Mouse (Mus musculus) MEL (cell line): ENCODE measurements at regions not wholly inside any gene's neighbourhood (a gene's known extent, or its start where the extent isn't known, plus 50 kb on each side); places are given as distances from the start of the nearest gene placed in this dataset.

Source experiments
- DNase-seq: peaks from one replicate; pipeline ENCODE4 v3.0.0; 2011; ENCODE audit warnings: low read depth, low spot score
- H3K27ac ChIP-seq: 2 replicates; pipeline ENCODE4 v1.5.1; 2012; ENCODE audit warnings: low read depth, mild to moderate bottlenecking, control low read depth, low read length, moderate library complexity; ENCODE audit not compliant: control insufficient read depth
- H3K27me3 ChIP-seq, 2 experiments: fragments of 150-350 bp in 1 of 2; sonication (generic) in 1 of 2; 2 replicates each; pipeline ENCODE4 v1.6.1; 2012; ENCODE audit warnings: low read length in 2 of 2, mild to moderate bottlenecking in 2 of 2, improper control_type of control experiment in 1 of 2, moderate library complexity in 1 of 2; ENCODE audit not compliant: insufficient read depth in 2 of 2, control insufficient read depth in 1 of 2
- H3K36me3 ChIP-seq, 2 experiments: 2 replicates each; pipeline ENCODE4 v1.6.1; 2012 to 2014; ENCODE audit warnings: low read length in 2 of 2, improper control_type of control experiment in 1 of 2, inconsistent platforms in 1 of 2, mild to moderate bottlenecking in 1 of 2; ENCODE audit not compliant: insufficient read depth in 2 of 2, control insufficient read depth in 1 of 2
- H3K4me1 ChIP-seq, 2 experiments: fragments of 150-350 bp in 1 of 2; sonication (generic) in 1 of 2; 2 replicates each; pipeline ENCODE4 v1.6.1; 2012; ENCODE audit warnings: low read length in 2 of 2, improper control_type of control experiment in 1 of 2, mild to moderate bottlenecking in 1 of 2; ENCODE audit not compliant: insufficient read depth in 2 of 2, control insufficient read depth in 1 of 2
- H3K4me3 ChIP-seq, 2 experiments: fragments of 150-350 bp in 1 of 2; sonication (generic) in 1 of 2; 2 replicates each; pipeline ENCODE4 v1.5.1; 2012; ENCODE audit warnings: low read depth in 2 of 2, low read length in 2 of 2, mild to moderate bottlenecking in 2 of 2, moderate library complexity in 2 of 2, control low read depth in 1 of 2, improper control_type of control experiment in 1 of 2; ENCODE audit not compliant: control insufficient read depth in 1 of 2, insufficient read depth in 1 of 2
- H3K79me2 ChIP-seq: 2 replicates; pipeline ENCODE4 v1.6.1; 2012; ENCODE audit warnings: mild to moderate bottlenecking, low read length, moderate library complexity; ENCODE audit not compliant: control insufficient read depth, poor library complexity, insufficient read depth
- H3K9ac ChIP-seq: 2 replicates; pipeline ENCODE4 v1.6.1; 2012; ENCODE audit warnings: low read depth, mild to moderate bottlenecking, control low read depth, low read length, moderate library complexity; ENCODE audit not compliant: control insufficient read depth, poor library complexity, severe bottlenecking
- H3K9me3 ChIP-seq: fragments of 150-350 bp; sonication (generic); replicated peaks from 2 replicates; pipeline ENCODE4 v1.6.1; 2012; ENCODE audit warnings: mild to moderate bottlenecking, low read length, improper control_type of control experiment, moderate library complexity; ENCODE audit not compliant: insufficient read depth
- BHLHE40 ChIP-seq: IDR thresholded peaks from 2 replicates; pipeline ENCODE4 v1.6.1; 2012; ENCODE audit warnings: low read depth, mild to moderate bottlenecking, inconsistent platforms, low read length, improper control_type of control experiment, borderline replicate concordance
- CHD2 ChIP-seq: IDR thresholded peaks from 2 replicates; pipeline ENCODE4 v1.6.1; 2011; ENCODE audit warnings: low read length, improper control_type of control experiment
- E2F4 ChIP-seq: IDR thresholded peaks from 2 replicates; pipeline ENCODE4 v1.6.1; 2011; ENCODE audit warnings: low read depth, low read length, improper control_type of control experiment, borderline replicate concordance
- ELF1 ChIP-seq: IDR thresholded peaks from 2 replicates; pipeline ENCODE4 v1.6.1; 2014; ENCODE audit warnings: low read depth, mild to moderate bottlenecking, inconsistent platforms, low read length, improper control_type of control experiment, moderate library complexity
- EP300 ChIP-seq, 2 experiments: IDR thresholded peaks; 2 replicates each; pipeline ENCODE4 v1.6.1; 2011; ENCODE audit warnings: improper control_type of control experiment in 2 of 2, low read length in 2 of 2, low read depth in 1 of 2, mild to moderate bottlenecking in 1 of 2
- HCFC1 ChIP-seq: IDR thresholded peaks from 2 replicates; pipeline ENCODE4 v1.6.1; 2012; ENCODE audit warnings: low read depth, mild to moderate bottlenecking, inconsistent platforms, low read length, improper control_type of control experiment, moderate library complexity
- JUND ChIP-seq: IDR thresholded peaks from 2 replicates; pipeline ENCODE4 v1.6.1; 2011; ENCODE audit warnings: low read depth, mild to moderate bottlenecking, improper control_type of control experiment, low read length
- KAT2A ChIP-seq: conservative IDR thresholded peaks from 2 replicates; pipeline ENCODE4 v1.6.1; 2012; ENCODE audit warnings: low read depth, low read length, improper control_type of control experiment, inconsistent platforms
- MEF2A ChIP-seq: IDR thresholded peaks from 2 replicates; pipeline ENCODE4 v1.6.1; 2014; ENCODE audit warnings: low read depth, mild to moderate bottlenecking, inconsistent platforms, low read length, improper control_type of control experiment; ENCODE audit not compliant: poor library complexity, insufficient replicate concordance, severe bottlenecking; ENCODE audit errors: extremely low read depth
- MYC ChIP-seq: IDR thresholded peaks from 2 replicates; pipeline ENCODE4 v1.6.1; 2011; ENCODE audit warnings: low read depth, mild to moderate bottlenecking, low read length, improper control_type of control experiment, moderate library complexity
- POLR2A ChIP-seq, 2 experiments: IDR thresholded peaks; 2 replicates each; pipeline ENCODE4 v1.6.1; 2011 to 2012; ENCODE audit warnings: low read length in 2 of 2, mild to moderate bottlenecking in 2 of 2, control low read depth in 1 of 2, improper control_type of control experiment in 1 of 2, low read depth in 1 of 2, moderate library complexity in 1 of 2; ENCODE audit not compliant: control insufficient read depth in 1 of 2, insufficient read depth in 1 of 2, poor library complexity in 1 of 2
- POLR2AphosphoS2 ChIP-seq: IDR thresholded peaks from 2 replicates; pipeline ENCODE4 v1.6.1; 2011; ENCODE audit warnings: low read length, improper control_type of control experiment
- POLR2AphosphoS5 ChIP-seq: IDR thresholded peaks from 2 replicates; pipeline ENCODE4 v1.6.1; 2012; ENCODE audit warnings: low read depth, borderline replicate concordance, mild to moderate bottlenecking, inconsistent platforms, low read length, moderate library complexity, mixed read lengths
- RCOR1 ChIP-seq: IDR thresholded peaks from 2 replicates; pipeline ENCODE4 v1.6.1; 2012; ENCODE audit warnings: low read depth, mild to moderate bottlenecking, inconsistent platforms, low read length, improper control_type of control experiment
- SIN3A ChIP-seq: IDR thresholded peaks from 2 replicates; pipeline ENCODE4 v1.6.1; 2012; ENCODE audit warnings: low read length, improper control_type of control experiment, inconsistent platforms
- TBP ChIP-seq: IDR thresholded peaks from 2 replicates; pipeline ENCODE4 v1.8.0; 2011; ENCODE audit warnings: low read depth, low read length, improper control_type of control experiment
- UBTF ChIP-seq: IDR thresholded peaks from 2 replicates; pipeline ENCODE4 v1.6.1; 2012; ENCODE audit warnings: low read depth, mild to moderate bottlenecking, inconsistent platforms, low read length, improper control_type of control experiment, moderate library complexity, borderline replicate concordance; ENCODE audit not compliant: insufficient read depth
- USF2 ChIP-seq, 2 experiments: IDR thresholded peaks; 2 replicates each; pipeline ENCODE4 v1.6.1; 2011 to 2012; ENCODE audit warnings: improper control_type of control experiment in 2 of 2, low read length in 2 of 2, borderline replicate concordance in 1 of 2, inconsistent platforms in 1 of 2, low read depth in 1 of 2, mild to moderate bottlenecking in 1 of 2; ENCODE audit not compliant: insufficient read depth in 1 of 2
- ZC3H11A ChIP-seq: IDR thresholded peaks from 2 replicates; pipeline ENCODE4 v1.6.1; 2012; ENCODE audit warnings: low read depth, mild to moderate bottlenecking, inconsistent platforms, low read length, improper control_type of control experiment
- ZMIZ1 ChIP-seq: IDR thresholded peaks from 2 replicates; pipeline ENCODE4 v1.6.1; 2012; ENCODE audit warnings: low read depth, mild to moderate bottlenecking, inconsistent platforms, low read length, improper control_type of control experiment, moderate library complexity
- ZNF384 ChIP-seq: IDR thresholded peaks from 2 replicates; pipeline ENCODE4 v1.6.1; 2012; ENCODE audit warnings: low read depth, mild to moderate bottlenecking, inconsistent platforms, low read length, improper control_type of control experiment

DNA sequence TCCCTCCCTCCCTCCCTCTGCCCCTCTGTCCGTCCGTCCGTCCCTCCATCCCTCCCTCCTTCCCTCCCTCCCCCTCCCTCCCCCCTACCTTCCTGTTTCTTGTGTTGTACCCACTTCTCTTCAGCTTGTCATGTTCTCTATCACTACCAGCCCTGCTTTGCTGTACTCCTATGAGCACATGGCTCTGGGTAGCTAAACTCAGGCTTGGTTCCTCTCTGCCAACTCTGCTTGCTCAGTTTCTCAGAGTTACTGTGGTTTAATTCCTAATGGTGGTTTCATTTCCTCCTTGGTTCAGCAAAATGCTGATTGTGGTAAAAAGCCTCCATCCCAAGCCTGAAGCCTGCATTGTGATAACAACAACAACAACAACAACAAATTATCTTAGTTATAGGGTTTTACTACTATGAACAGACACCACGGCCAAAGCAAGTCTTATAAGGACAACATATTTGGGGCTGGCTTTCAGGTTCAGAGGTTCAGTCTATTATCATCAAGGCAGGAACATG is 279.5 kb upstream of the Zfp703 start:
- H3K9me3 ChIP-seq: no peaks in the 10 kb centered on the region
- DNase-seq: no peak
- no peaks in the 10 kb centered on the region for H3K4me1 ChIP-seq
- H3K4me3 ChIP-seq: no peak overlapping the region
- H3K27ac ChIP-seq: no peak overlapping the region
- H3K79me2 ChIP-seq: no peaks in the 10 kb centered on the region
- TF ChIP-seq EP300 (IDR thresholded peaks at IDR 0.05; ENCODE audit: low read depth in 1 of 2, low read length in 2 of 2) (no peak), BHLHE40 (no peak), ZNF384 (no peak), KAT2A (no peak), HCFC1 (no peak)
- H3K27me3 ChIP-seq: no peaks in the 10 kb centered on the region
- H3K36me3 ChIP-seq: no peaks in the 10 kb centered on the region
- H3K9ac ChIP-seq: no peak overlapping the region

GRCm38 (mm10) chr8:26698580-26698979 is 278.5 kb upstream of the Zfp703 start:
- Histone ChIP-seq H3K9ac (no peak overlapping the region), H3K4me3 (no peak overlapping the region), H3K4me1 (no peaks in the 10 kb centered on the region), H3K27ac (no peak overlapping the region), H3K27me3 (no peaks in the 10 kb centered on the region), H3K36me3 (no peaks in the 10 kb centered on the region), H3K79me2 (no peaks in the 10 kb centered on the region), H3K9me3 (no peaks in the 10 kb centered on the region)
- DNase-seq: no peak
- TF ChIP-seq RCOR1 (no peak), BHLHE40 (no peak), MEF2A (no peak), CHD2 (no peak), MYC (no peak), USF2 (IDR thresholded peaks at IDR 0.05; ENCODE audit: borderline replicate concordance in 1 of 2, insufficient read depth in 1 of 2, low read depth in 1 of 2, low read length in 2 of 2) (no peak), ELF1 (no peak), UBTF (no peak), ZMIZ1 (no peak), ZC3H11A (no peak), POLR2AphosphoS2 (no peak), POLR2A (IDR thresholded peaks at IDR 0.05; ENCODE audit: control insufficient read depth in 1 of 2, insufficient read depth in 1 of 2, low read depth in 1 of 2, low read length in 2 of 2, poor library complexity in 1 of 2) (no peak), TBP (no peak), JUND (no peak), E2F4 (no peak), POLR2AphosphoS5 (no peak), SIN3A (no peak)
